Mouse (Mus musculus): Measurements from ENCODE around the gene Rimbp3.
"Not testable (repeated sequence)": the region's sequence is repeated elsewhere in the genome, so short reads cannot be mapped to it uniquely, and the experiment has no call there.

DNA sequence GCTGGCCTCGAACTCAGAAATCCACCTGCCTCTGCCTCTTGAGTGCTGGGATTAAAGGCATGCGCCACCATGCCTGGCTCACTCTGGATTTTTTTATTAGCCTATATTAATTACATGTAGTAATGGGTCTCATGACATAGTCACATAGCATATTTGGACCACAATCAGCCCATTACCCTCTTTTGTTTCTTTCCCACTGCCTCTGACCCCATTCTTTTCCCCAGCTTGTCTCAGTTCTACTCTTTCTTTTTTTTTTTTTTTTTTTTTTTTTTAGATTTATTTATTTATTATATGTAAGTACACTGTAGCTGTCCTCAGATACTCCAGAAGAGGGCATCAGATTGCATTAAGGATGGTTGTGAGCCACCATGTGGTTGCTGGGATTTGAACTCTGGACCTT, 23.1 kb downstream of the Rimbp3 start:
- not testable (repeated sequence) for TF ChIP-seq GABPA (IDR thresholded peaks at IDR 0.05; ENCODE audit: insufficient replicate concordance, low read depth, low read length); CTCF (conservative IDR thresholded peaks at IDR 0.05 in 1 of 2, IDR thresholded peaks at IDR 0.05 in 1 of 2; ENCODE audit: low read depth in 2 of 2, low read length in 2 of 2); E2F4 (IDR thresholded peaks at IDR 0.05; ENCODE audit: insufficient replicate concordance, low read depth, low read length); ETS1 (conservative IDR thresholded peaks at IDR 0.05; ENCODE audit: low read depth, low read length); POLR2A (IDR thresholded peaks at IDR 0.05; ENCODE audit: low read depth, low read length); PAX5 (IDR thresholded peaks at IDR 0.05; ENCODE audit: low read length); TCF12 (IDR thresholded peaks at IDR 0.05; ENCODE audit: low read depth, low read length); ZMIZ1 (IDR thresholded peaks at IDR 0.05; ENCODE audit: low read depth, low read length); HCFC1 (IDR thresholded peaks at IDR 0.05; ENCODE audit: low read depth, low read length); POLR2AphosphoS2 (IDR thresholded peaks at IDR 0.05; ENCODE audit: low read depth, low read length); CHD1 (IDR thresholded peaks at IDR 0.05; ENCODE audit: low read depth, low read length); ELF1 (IDR thresholded peaks at IDR 0.05; ENCODE audit: low read depth, low read length); USF2 (conservative IDR thresholded peaks at IDR 0.05; ENCODE audit: low read depth, low read length)
